Mouse (Mus musculus): ENCODE data around the gene Zbp1. TPM values are rescaled to one million over a fixed set of nuclear protein-coding genes. Genes with fewer than 3 reads are reported as not detected.
A peak's percentile ranks its signal among the peaks of the same experiment; 100 is the strongest.

Gene Zbp1
- polyA plus RNA-seq, 1 experiment from 2014 or later: 4.9 TPM

DNA sequence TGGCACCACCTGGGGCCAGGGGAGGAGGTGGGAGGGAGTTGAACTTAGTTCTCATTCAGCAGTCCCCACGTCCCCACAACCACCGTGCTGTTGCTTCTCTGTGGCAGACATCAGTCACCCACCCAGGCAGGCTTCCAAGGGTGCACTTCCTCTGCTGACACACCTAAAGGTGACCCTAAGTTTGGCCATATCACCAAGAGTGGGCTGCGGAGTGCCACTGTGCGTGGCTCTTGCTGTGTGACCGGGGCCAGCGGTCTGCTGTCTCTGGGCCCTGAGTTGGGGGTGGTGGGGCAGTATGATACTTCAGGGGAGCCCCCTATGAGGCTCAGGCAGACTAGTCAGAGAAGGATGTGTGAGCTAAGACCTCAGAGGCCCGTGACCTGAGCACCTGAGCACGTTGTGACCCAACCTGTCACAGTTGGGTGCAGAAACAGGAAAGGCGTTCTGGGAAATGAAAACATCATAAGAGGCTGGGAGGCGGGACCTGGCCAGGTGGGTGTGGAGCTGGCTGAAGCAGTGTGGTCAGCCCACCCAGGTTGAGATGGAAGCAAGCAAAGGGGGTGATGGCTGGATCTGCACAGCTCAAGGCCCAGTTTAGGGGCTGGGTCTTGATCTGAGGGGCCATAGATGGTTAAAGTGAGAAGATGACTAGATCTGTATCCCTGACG is 37.9 kb downstream of the Zbp1 start:
- H3K4me2 ChIP-seq (ENCODE audit: low read depth, low read length): no peak overlapping the region
- no peak overlapping the region for H3K9ac ChIP-seq (replicated peaks)
- ATAC-seq: no peak
- H3K27me3 ChIP-seq (ENCODE audit: insufficient read depth, low read length): peaks cover 13% of the 10 kb centered on the region
- 0 out of 2 replicates have a peak, but pooled peaks cover under 1% of the 10 kb centered on the region for H3K9me3 ChIP-seq (ENCODE audit: low read length)
- WGBS (ENCODE audit: insufficient replicate concordance): 70% methylated on average over 11 of the region's 11 CpGs
- H3K27ac ChIP-seq (ENCODE audit: low read depth): no peak overlapping the region
- H3K4me3 ChIP-seq (ENCODE audit: low read depth, low read length): no peak overlapping the region
- no peak for TF ChIP-seq EP300 (IDR thresholded peaks at IDR 0.05; ENCODE audit: low read depth)
- TF ChIP-seq CTCF (IDR thresholded peaks at IDR 0.05; ENCODE audit: low read depth): no peak
- DNase-seq: peak; percentile 13
- H3K4me1 ChIP-seq (ENCODE audit: insufficient read depth): no peaks in the 10 kb centered on the region
- no peaks in the 10 kb centered on the region for H3K36me3 ChIP-seq (replicated peaks; ENCODE audit: insufficient read depth, low read length)

DNA sequence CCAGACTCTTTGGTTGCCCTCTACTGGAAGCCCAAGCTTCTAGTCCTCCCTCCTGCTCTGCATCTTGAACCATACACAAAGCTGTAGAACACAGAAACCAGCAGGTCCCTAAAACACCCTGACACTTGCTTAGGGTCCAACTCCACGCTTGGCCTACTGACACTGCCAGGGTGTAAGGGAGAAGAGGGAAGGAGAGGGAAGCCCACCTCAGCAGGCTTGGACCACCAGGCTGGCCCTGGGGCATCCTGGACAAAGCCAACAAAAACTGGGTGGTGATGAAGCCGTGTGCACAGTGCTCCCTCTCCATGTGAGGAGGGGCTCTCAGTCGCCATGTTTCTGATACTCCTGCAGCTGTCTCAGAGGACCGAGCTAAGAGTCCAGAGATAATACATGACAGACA is 38.7 kb downstream of the Zbp1 start:
- H3K4me3 ChIP-seq (ENCODE audit: low read depth, low read length): no peak overlapping the region
- TF ChIP-seq EP300 (IDR thresholded peaks at IDR 0.05; ENCODE audit: low read depth): no peak
- peaks cover 11% of the 10 kb centered on the region for H3K27me3 ChIP-seq (ENCODE audit: insufficient read depth, low read length)
- WGBS (ENCODE audit: insufficient replicate concordance): 66% methylated on average over 4 of the region's 4 CpGs
- no peak for DNase-seq
- H3K9ac ChIP-seq (replicated peaks): no peak overlapping the region
- no peak overlapping the region for H3K4me2 ChIP-seq (ENCODE audit: low read depth, low read length)
- no peaks in the 10 kb centered on the region for H3K4me1 ChIP-seq (ENCODE audit: insufficient read depth)
- H3K27ac ChIP-seq (ENCODE audit: low read depth): no peak overlapping the region
- ATAC-seq: no peak
- no peaks in the 10 kb centered on the region for H3K36me3 ChIP-seq (replicated peaks; ENCODE audit: insufficient read depth, low read length)
- 0 out of 2 replicates have a peak, but pooled peaks cover 7% of the 10 kb centered on the region for H3K9me3 ChIP-seq (ENCODE audit: low read length)

- Histone ChIP-seq H3K27me3 (ENCODE audit: insufficient read depth, low read length) (0 out of 2 replicates have a peak, but pooled peaks cover 4% of the 10 kb centered on the region), H3K4me1 (ENCODE audit: insufficient read depth) (peaks cover 3% of the 10 kb centered on the region; the same call in 1 of the 2 replicates), H3K9me3 (ENCODE audit: low read length) (0 out of 2 replicates have a peak, but pooled peaks cover 7% of the 10 kb centered on the region), H3K4me2 (ENCODE audit: low read depth, low read length) (no peak overlapping the region), H3K27ac (ENCODE audit: low read depth) (no peak overlapping the region), H3K9ac (replicated peaks) (no peak overlapping the region), H3K4me3 (ENCODE audit: low read depth, low read length) (no peak overlapping the region), H3K36me3 (replicated peaks; ENCODE audit: insufficient read depth, low read length) (no peaks in the 10 kb centered on the region)
- ATAC-seq: no peak
- 64% methylated on average over 7 of the region's 7 CpGs for WGBS (ENCODE audit: insufficient replicate concordance)
- TF ChIP-seq CTCF (IDR thresholded peaks at IDR 0.05; ENCODE audit: low read depth) (no peak), EP300 (IDR thresholded peaks at IDR 0.05; ENCODE audit: low read depth) (no peak)
- DNase-seq: no peak
These were observed 39.7 kb downstream of the Zbp1 start for GRCm38 (mm10) chr2:173179046-173179445.

DNA sequence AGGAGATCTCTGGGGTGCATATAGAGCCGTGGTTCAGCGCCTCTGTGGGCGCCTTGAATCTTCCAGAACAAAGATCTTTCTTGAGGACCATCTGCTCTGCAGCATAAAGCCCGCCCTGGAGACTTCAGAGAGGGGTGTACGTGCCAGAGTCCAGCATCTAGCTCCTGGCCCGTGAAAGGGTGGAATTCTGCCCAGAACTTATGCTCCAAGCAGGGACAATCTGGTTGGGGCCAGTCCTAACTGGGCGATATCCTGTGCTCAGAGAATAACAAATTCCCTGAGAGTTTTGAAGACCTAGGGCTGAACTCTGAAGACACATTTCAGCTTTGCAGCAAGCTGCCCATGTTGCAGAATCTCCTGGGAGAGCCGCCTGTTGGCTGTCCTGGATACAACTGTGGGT is 40.8 kb downstream of the Zbp1 start:
- DNase-seq: no peak
- no peak overlapping the region for H3K27ac ChIP-seq (ENCODE audit: low read depth)
- no peak for ATAC-seq
- 70% methylated on average over 8 of the region's 8 CpGs for WGBS (ENCODE audit: insufficient replicate concordance)
- no peak overlapping the region for H3K4me2 ChIP-seq (ENCODE audit: low read depth, low read length)
- no peak overlapping the region for H3K4me3 ChIP-seq (ENCODE audit: low read depth, low read length)
- no peak overlapping the region for H3K9ac ChIP-seq (replicated peaks)
- no peaks in the 10 kb centered on the region for H3K36me3 ChIP-seq (replicated peaks; ENCODE audit: insufficient read depth, low read length)
- TF ChIP-seq CTCF (IDR thresholded peaks at IDR 0.05; ENCODE audit: low read depth) (no peak), EP300 (IDR thresholded peaks at IDR 0.05; ENCODE audit: low read depth) (no peak)
- 0 out of 2 replicates have a peak, but pooled peaks cover 7% of the 10 kb centered on the region for H3K9me3 ChIP-seq (ENCODE audit: low read length)
- peaks cover 13% of the 10 kb centered on the region for H3K4me1 ChIP-seq (ENCODE audit: insufficient read depth)
- 0 out of 2 replicates have a peak, but pooled peaks cover 4% of the 10 kb centered on the region for H3K27me3 ChIP-seq (ENCODE audit: insufficient read depth, low read length)

DNA sequence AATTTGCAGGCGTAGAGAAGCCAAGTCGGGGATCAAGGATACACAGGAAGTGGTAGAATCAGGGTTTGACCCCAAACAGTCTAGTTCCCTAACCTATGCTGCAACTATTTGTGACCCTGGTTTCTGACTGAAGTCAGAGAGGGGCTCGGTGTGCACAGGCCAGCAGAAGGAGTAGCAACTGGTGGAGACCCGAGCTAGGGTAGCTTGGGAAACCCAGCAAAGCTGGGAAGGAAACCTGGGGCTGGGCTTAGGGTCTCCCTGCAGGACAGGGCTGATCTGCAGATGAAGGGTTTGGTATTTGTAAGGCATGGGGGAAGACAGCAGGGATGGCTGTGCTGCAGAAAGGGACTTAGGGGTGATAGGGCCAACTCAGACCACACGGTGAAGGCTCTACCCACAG is 41.2 kb downstream of the Zbp1 start:
- WGBS (ENCODE audit: insufficient replicate concordance): 37% methylated on average over 5 of the region's 5 CpGs
- TF ChIP-seq EP300 (IDR thresholded peaks at IDR 0.05; ENCODE audit: low read depth): no peak
- TF ChIP-seq CTCF (IDR thresholded peaks at IDR 0.05; ENCODE audit: low read depth): no peak
- Histone ChIP-seq H3K4me3 (ENCODE audit: low read depth, low read length) (no peak overlapping the region), H3K4me1 (ENCODE audit: insufficient read depth) (peaks cover 18% of the 10 kb centered on the region), H3K27ac (ENCODE audit: low read depth) (no peak overlapping the region), H3K9me3 (ENCODE audit: low read length) (0 out of 2 replicates have a peak, but pooled peaks cover 7% of the 10 kb centered on the region), H3K36me3 (replicated peaks; ENCODE audit: insufficient read depth, low read length) (no peaks in the 10 kb centered on the region), H3K27me3 (ENCODE audit: insufficient read depth, low read length) (0 out of 2 replicates have a peak, but pooled peaks cover 4% of the 10 kb centered on the region), H3K4me2 (ENCODE audit: low read depth, low read length) (no peak overlapping the region), H3K9ac (replicated peaks) (no peak overlapping the region)
- DNase-seq (no peak), ATAC-seq (no peak)

DNA sequence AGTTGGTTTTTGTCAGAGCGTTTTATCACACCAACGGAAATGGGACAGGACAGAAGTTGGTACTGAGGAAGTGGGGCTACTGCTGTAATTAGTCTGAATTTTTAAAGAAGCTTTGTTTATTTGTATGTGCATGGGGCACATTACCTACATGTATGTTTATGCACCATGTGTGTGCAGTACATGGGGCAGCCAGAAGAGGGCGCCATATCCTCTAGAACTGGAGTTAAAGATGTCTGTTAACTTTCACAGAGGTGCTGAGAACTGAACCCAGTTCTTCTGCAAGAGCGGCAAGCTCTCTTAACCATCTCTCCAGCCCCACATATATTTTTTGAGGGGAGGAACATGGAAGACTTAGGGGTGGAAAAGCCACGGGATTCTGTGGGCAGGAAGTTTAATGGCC is 43.0 kb downstream of the Zbp1 start:
- no peaks in the 10 kb centered on the region for H3K36me3 ChIP-seq (replicated peaks; ENCODE audit: insufficient read depth, low read length)

More for the DNA sequence above, 43.0 kb downstream of the Zbp1 start:
- no peak for TF ChIP-seq EP300 (IDR thresholded peaks at IDR 0.05; ENCODE audit: low read depth)
- peak; percentile 48 for TF ChIP-seq CTCF (IDR thresholded peaks at IDR 0.05; ENCODE audit: low read depth)
- no peak overlapping the region for H3K27ac ChIP-seq (ENCODE audit: low read depth)
- DNase-seq (no peak), ATAC-seq (no peak)
- 0 out of 2 replicates have a peak, but pooled peaks cover 3% of the 10 kb centered on the region for H3K27me3 ChIP-seq (ENCODE audit: insufficient read depth, low read length)
- 85% methylated on average over 5 of the region's 5 CpGs for WGBS (ENCODE audit: insufficient replicate concordance)
- no peak overlapping the region for H3K9ac ChIP-seq (replicated peaks)
- no peak overlapping the region for H3K4me2 ChIP-seq (ENCODE audit: low read depth, low read length)
- no peak overlapping the region for H3K4me3 ChIP-seq (ENCODE audit: low read depth, low read length)
- peaks cover 33% of the 10 kb centered on the region for H3K4me1 ChIP-seq (ENCODE audit: insufficient read depth)
- 0 out of 2 replicates have a peak, but pooled peaks cover 7% of the 10 kb centered on the region for H3K9me3 ChIP-seq (ENCODE audit: low read length)

Measured in liver, postnatal 0 days (tissue).